Mouse (Mus musculus): ENCODE measurements around the gene Tmeff2.

DNA sequence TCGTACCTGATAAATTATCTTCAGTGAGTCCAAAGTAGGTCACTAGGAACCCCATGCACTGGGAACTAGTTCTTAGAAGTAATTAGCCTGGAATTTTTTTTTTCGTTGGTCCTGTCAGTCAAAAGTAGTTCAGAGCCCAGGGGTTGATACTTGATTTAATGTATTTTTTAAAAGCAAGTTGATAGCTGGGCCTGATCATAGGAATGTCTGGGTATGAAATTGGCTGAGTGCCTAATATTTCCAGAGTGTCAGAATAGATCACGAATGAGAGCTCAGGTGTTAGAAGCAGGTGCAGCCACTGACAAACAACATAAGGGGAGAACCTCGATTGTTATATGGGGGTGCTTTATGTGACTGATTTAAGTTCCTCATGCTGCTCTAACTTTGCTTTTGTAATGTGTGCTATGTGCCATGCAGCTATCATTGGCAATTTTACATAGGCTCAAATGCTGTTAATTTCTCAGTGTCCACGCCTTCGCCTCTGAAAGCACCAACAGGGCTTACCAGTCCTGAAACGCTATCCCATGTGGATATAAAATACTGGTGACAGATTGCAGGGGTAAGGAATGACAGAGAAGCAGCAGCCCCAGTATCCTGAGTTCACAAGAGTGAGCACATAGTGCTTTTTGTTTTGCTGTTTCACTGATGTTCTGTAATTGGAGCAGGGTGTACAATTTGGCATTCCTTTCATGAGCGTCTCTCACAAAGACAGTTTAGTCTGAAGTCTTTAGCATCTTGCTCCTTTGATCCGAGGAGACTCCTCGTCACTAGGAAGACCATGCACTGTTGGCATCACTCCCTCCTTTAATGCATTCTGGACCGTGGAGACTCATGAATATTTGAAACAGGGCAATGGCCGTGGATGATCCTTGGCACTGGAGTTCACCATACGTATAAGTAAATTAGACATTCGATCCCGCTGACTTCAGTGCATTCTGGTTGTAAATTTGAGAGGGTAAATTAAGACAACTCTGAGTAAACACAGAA lies 175.6 kb downstream of the Tmeff2 start:
- TF ChIP-seq HCFC1 (IDR thresholded peaks at IDR 0.05; ENCODE audit: borderline replicate concordance, insufficient read depth, low read length) (no peak), MAFK (IDR thresholded peaks at IDR 0.05; ENCODE audit: insufficient read depth, low read depth, low read length) (no peak)

All from ES-E14 (cell line).